Mouse (Mus musculus): Measurements from ENCODE around the gene Cmtm6.

GRCm38 (mm10) chr9:114771565-114771964 lies 40.6 kb downstream of the Cmtm6 start:
- TF ChIP-seq CTCF (IDR thresholded peaks at IDR 0.05; ENCODE audit: borderline replicate concordance, control insufficient read depth, extremely low read depth, insufficient read depth, low read length, poor library complexity), result no peak
- no peak for TF ChIP-seq POLR2A (IDR thresholded peaks at IDR 0.05; ENCODE audit: control insufficient read depth, extremely low read depth, insufficient read depth, low read length, poor library complexity)

Measured in thymus, adult 2 months (tissue).